Mouse (Mus musculus) spleen, adult 2 months (tissue): ENCODE measurements at regions not wholly inside any gene's neighbourhood (a gene's known extent, or its start where the extent isn't known, plus 50 kb on each side); places are given as distances from the start of the nearest gene placed in this dataset.

Experiments
- CTCF ChIP-seq: fragments of 200-500 bp; IDR thresholded peaks from 2 replicates; pipeline ENCODE4 v1.5.1; 2011; ENCODE audit warnings: mild to moderate bottlenecking, inconsistent platforms; ENCODE audit not compliant: insufficient read depth, insufficient read length, insufficient replicate concordance; ENCODE audit errors: extremely low read depth
- POLR2A ChIP-seq: fragments of 200-500 bp; IDR thresholded peaks from 2 replicates; pipeline ENCODE4 v1.6.1; 2011; ENCODE audit warnings: low read depth, low read length, inconsistent platforms

- TF ChIP-seq POLR2A: no peak
- no peak for TF ChIP-seq CTCF
Measured at GRCm38 (mm10) chr2:47991132-47991531, 822.8 kb upstream of the Acvr2a start.
